Mouse (Mus musculus): ENCODE measurements around the gene Cyp2d10. TPM values are rescaled to one million over a fixed set of nuclear protein-coding genes. Genes with fewer than 3 reads are reported as not detected.

Gene Cyp2d10
- total RNA-seq, 2 experiments from 2014 or later, result 0.83 TPM; not detected in 1

DNA sequence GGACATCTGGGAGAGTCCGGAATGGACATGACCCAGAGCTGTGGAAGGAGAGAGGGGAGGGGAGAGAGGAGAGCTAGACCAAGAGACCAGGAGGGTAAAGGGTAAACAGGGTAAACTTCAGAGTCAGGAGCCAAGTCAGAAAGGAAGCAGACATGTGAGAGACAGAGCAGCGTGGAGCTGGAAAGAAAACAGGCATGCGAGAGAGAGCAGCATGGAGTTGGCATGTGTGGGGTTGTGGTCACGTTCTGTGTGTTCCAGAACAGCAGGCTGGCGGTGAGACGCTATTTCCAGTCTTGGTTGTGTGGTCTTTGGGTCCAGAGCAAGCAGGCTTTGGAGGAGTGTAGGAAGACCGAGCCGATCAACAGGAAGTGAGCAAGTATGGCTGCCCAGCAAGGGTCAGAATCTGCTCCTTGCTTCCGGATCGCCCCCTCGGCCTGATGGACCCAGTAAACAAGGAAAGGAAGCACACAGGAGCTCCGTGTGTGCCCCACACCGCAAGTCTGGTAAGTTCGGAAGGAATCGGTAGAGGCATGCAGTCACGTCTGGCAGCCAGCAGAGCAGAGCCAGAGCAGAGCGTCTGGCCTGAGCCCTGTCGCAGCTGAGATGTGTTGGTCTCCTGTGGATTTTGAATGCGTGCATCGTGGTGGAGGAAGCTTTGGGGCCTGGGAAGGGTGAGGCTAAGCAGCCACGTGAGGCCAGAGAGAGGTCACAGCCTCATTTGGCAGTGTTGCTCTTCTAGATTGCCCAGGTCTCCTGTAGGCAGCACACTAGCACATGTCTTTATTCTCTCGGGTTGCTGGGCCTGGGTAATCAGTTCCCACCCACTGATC, 48.3 kb downstream of the Cyp2d10 start:
- DNase-seq, result no peak

DNA sequence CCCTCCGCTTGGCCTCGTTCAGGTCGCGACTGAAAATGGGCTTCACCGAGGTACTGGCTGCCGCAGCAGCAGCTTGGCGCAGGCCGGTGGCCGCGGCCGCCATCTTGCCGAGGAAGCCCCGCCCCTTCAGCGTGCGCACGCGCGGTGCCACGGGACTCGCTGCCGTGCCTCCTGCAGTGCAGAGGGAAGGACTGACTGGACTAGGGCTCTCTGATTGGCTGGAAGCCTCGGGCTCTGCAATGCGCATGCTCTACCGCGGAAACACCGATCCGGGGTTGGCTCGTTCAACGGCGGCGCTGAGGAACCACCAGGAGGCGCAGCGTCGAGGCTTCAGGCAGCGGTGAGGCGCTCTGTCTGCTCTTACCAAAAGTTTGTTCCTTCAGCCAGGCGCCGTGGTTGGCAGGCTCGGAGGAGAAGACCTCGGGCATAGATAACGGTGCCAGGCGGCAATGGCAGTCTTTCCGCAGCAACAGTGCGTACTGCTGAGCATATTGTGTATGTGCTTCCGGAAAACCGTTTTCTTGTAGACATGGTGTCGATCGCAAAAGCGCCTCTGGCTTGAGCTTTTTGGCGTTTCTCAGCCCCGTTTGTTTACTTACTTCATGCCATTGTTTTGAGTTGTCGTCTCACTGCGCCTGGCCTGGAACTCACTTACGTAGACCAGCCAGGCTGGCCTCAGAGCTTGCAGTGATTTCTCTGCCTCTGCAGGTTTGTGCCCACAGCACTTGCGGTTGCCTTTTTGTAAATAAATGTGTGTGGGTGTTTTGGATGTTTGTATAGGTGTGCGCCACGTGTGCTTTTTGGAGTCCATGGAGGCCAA, 52.7 kb downstream of the Cyp2d10 start, which contains the start of gene Ndufa6:
Ndufa6 (minus strand) TSS at position 197 of the 820 bp plus-strand sequence.
- peak; percentile 98 to 99 for DNase-seq

DNA sequence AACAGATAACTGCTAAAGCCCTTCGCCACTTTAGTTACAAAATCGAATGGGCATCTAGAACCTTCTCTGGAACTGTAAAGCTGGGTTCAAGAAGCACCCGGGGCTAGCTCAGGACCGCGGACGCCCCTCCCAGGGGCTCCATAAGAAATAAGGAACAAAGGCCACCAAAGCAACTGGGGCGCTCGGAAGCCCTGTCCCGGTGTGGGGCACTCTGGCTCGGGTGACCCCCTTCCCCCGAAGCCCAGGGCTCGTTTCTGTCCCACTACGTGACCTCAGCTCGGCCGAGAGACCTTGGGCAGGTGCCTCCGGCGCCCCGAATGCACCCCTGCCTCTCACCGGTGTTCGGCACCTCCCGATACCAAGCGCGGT, 53.3 kb downstream of the Cyp2d10 start:
- no peak for DNase-seq

DNA sequence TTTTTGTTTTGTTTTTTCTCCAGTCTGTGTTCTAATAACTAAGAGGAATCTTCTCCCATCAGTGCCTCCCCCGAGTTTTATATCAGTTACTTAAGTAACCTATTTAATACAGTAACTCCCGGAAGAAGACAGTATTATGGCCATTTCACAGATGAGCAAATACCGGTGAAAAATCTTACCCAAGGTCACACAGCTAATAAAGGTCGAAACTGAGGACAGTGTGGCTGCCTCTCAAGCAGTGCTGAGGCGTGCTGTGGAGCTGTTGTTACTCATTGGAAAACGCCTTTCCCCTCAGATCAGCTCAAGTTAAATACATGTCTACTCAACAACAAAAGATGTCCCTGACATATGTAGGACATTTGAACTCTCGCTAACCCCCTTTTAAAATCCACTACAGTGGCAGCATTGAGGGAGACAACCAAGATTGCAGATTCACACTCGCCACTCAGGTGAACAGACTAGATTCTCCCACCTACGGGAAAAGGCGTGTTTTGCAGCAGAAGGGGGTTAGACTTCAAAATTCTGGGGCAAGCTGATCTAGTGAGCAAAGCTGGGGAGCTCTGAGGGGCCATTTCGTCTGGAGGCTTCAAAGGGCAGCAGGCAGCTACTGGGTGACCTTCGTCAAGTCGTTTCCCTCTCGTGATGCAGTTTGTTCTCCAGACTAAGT, 53.8 kb downstream of the Cyp2d10 start:
- peak in 1 of 2 experiments; percentile 23 for DNase-seq

Small RNA genes lying within 50 kb of the gene (microRNA-seq; reads per million reads assigned to microRNA genes)
- gene Gm25990 (not detected), gene Gm27331 (not detected), gene Gm27622 (not detected), gene Mir7684 (not detected)

Other genes starting within 250 kb of the Cyp2d10 start
- gene Shisa8, start 194.4 kb downstream of the Cyp2d10 start, total RNA-seq (2021), result under 1 TPM; 0.46 to 0.73 TPM
- gene Tnfrsf13c, start 182.8 kb downstream of the Cyp2d10 start, total RNA-seq (2021), result under 1 TPM in 1 of 2 experiments, not detected in 1; 0.20 TPM
- gene Cenpm, start 162.4 kb downstream of the Cyp2d10 start, total RNA-seq (2021), result 1 to 10 TPM; 2.9 to 4.3 TPM
- gene 1500009C09Rik, start 154.8 kb downstream of the Cyp2d10 start, total RNA-seq (2021), result 1 to 10 TPM in 1 of 2 experiments, under 1 TPM in 1; 0.23 to 1.2 TPM
- gene Sept3, start 132.3 kb downstream of the Cyp2d10 start, total RNA-seq (2021), result 1 to 10 TPM; 2.6 to 4.3 TPM
- not detected for gene Wbp2nl, start 108.2 kb downstream of the Cyp2d10 start, total RNA-seq (2021)
- gene Naga, start 68.3 kb downstream of the Cyp2d10 start, total RNA-seq (2021), result 10 to 100 TPM; 59.1 to 68.1 TPM
- gene Pheta2, start 68.3 kb downstream of the Cyp2d10 start, total RNA-seq (2021), result 1 to 10 TPM in 1 of 2 experiments, under 1 TPM in 1; 0.59 to 1.1 TPM
- gene Smdt1, start 68.2 kb downstream of the Cyp2d10 start, total RNA-seq (2021), result 100 to 1,000 TPM; 166 to 186 TPM
- gene Ndufa6, start 52.9 kb downstream of the Cyp2d10 start, total RNA-seq (2021), result 100 to 1,000 TPM; 439 to 578 TPM
- 10 to 100 TPM; 34.1 to 36.4 TPM for gene Cyp2d22, start 26.9 kb downstream of the Cyp2d10 start, total RNA-seq (2021)
- not detected for gene Cyp2d11, start 13.2 kb downstream of the Cyp2d10 start, total RNA-seq (2021)
- gene Cyp2d9, start 26.2 kb upstream of the Cyp2d10 start, total RNA-seq (2021), result 1 to 10 TPM in 1 of 2 experiments, not detected in 1; 1.9 TPM
- gene Cyp2d12, start 147.9 kb upstream of the Cyp2d10 start, total RNA-seq (2021), result not detected
- gene Cyp2d34, start 213.8 kb upstream of the Cyp2d10 start, total RNA-seq (2021), result not detected

Data from adrenal gland, postnatal 36 days (tissue).